Mouse (Mus musculus) heart, embryonic 14.5 days (tissue): Measurements from ENCODE around the gene Dkk3. TPM values are rescaled to one million over a fixed set of nuclear protein-coding genes. Genes with fewer than 3 reads are reported as not detected.

Source experiments
- ATAC-seq: fragments of 200-750 bp; cut with Nextera tagmentation; 2 replicates; pipeline ENCODE4 v1.8.0; 2017; ENCODE audit warnings: low read depth, moderate TSS enrichment; ENCODE audit not compliant: insufficient number of reproducible peaks, insufficient read depth, low FRiP score
- H3K27ac ChIP-seq, 2 experiments: fragments of 200-500 bp in 1 of 2; fragments of 300-500 bp in 1 of 2; sonication (generic) in 1 of 2; replicated peaks in 1 of 2; 2 replicates each; pipeline ENCODE4 v1.5.1; 2012 to 2014; ENCODE audit warnings: low read depth in 2 of 2, low read length in 2 of 2, control low read depth in 1 of 2, mild to moderate bottlenecking in 1 of 2, mixed read lengths in 1 of 2; ENCODE audit not compliant: control insufficient read depth in 1 of 2, insufficient read depth in 1 of 2
- H3K27me3 ChIP-seq: fragments of 300-500 bp; sonication (generic); 2 replicates; pipeline ENCODE4 v1.6.1; 2014; ENCODE audit warnings: mild to moderate bottlenecking, low read length, control low read depth; ENCODE audit not compliant: control insufficient read depth, insufficient read depth
- H3K36me3 ChIP-seq: fragments of 300-500 bp; sonication (generic); 2 replicates; pipeline ENCODE4 v1.6.1; 2014; ENCODE audit warnings: mild to moderate bottlenecking, control low read depth, low read length, mixed read lengths; ENCODE audit not compliant: control insufficient read depth, insufficient read depth
- H3K4me1 ChIP-seq, 2 experiments: fragments of 200-500 bp in 1 of 2; fragments of 300-500 bp in 1 of 2; sonication (generic) in 1 of 2; 2 replicates each; pipeline ENCODE4 v1.6.1; 2012 to 2014; ENCODE audit warnings: low read length in 2 of 2, control low read depth in 1 of 2, mixed read lengths in 1 of 2; ENCODE audit not compliant: control insufficient read depth in 2 of 2, insufficient read depth in 2 of 2
- H3K4me2 ChIP-seq: fragments of 300-500 bp; sonication (generic); 2 replicates; pipeline ENCODE4 v1.6.1; 2014; ENCODE audit warnings: mild to moderate bottlenecking, low read length
- H3K4me3 ChIP-seq, 2 experiments: fragments of 200-500 bp in 1 of 2; fragments of 300-500 bp in 1 of 2; sonication (generic) in 1 of 2; 2 replicates each; pipeline ENCODE4 v1.5.1; 2012 to 2014; ENCODE audit warnings: low read length in 2 of 2, mild to moderate bottlenecking in 2 of 2, control low read depth in 1 of 2, low read depth in 1 of 2, moderate library complexity in 1 of 2; ENCODE audit not compliant: control insufficient read depth in 1 of 2, insufficient read depth in 1 of 2
- H3K9ac ChIP-seq: fragments of 300-500 bp; sonication (generic); 2 replicates; pipeline ENCODE4 v1.6.1; 2014; ENCODE audit warnings: mild to moderate bottlenecking, low read length
- H3K9me3 ChIP-seq: fragments of 300-500 bp; sonication (generic); 2 replicates; pipeline ENCODE4 v1.6.1; 2016; ENCODE audit warnings: low read length, control low read depth; ENCODE audit not compliant: control insufficient read depth
- WGBS: fragments of 180-500 bp; shearing (Covaris S2); extraction: QIAGEN DNeasy Blood & Tissue Kit; methylation state at CpG from one replicate; pipeline ENCODE4 v1.1.7; 2014; 5-methylcytosine and 5-hydroxymethylcytosine counted together
- polyA plus RNA-seq: library from polyadenylated mRNA; unstranded; fragments of >200 nt; fragmentation: Nextera tagmentation; extraction: Ambion mirVana; gene quantifications from 2 replicates; pipeline ENCODE4 v1.2.1, GENCODE M21; 2014

The Dkk3 gene
- polyA plus RNA-seq, 1 experiment from 2014 or later, result 86.3 TPM

- Histone ChIP-seq H3K4me1 (peaks cover 21 to 28% of the 10 kb centered on the region in 2 experiments), H3K4me2 (no peak overlapping the region), H3K27ac (no peak overlapping the region), H3K36me3 (no peaks in the 10 kb centered on the region), H3K4me3 (no peak overlapping the region), H3K9ac (no peak overlapping the region), H3K9me3 (no peaks in the 10 kb centered on the region), H3K27me3 (no peaks in the 10 kb centered on the region)
- WGBS, result 47% methylated on average over 4 of the region's 4 CpGs
- no peak for ATAC-seq
Measured at GRCm38 (mm10) chr7:112200761-112201160, 41.9 kb upstream of the Dkk3 start.

- H3K27ac ChIP-seq, result no peak overlapping the region
- no peak for ATAC-seq
- H3K4me3 ChIP-seq, result no peak overlapping the region
- WGBS, result 71% methylated on average over 3 of the region's 3 CpGs
- no peak overlapping the region for H3K4me2 ChIP-seq
- no peaks in the 10 kb centered on the region for H3K9me3 ChIP-seq
- H3K27me3 ChIP-seq, result no peaks in the 10 kb centered on the region
- no peak overlapping the region for H3K9ac ChIP-seq
- H3K36me3 ChIP-seq, result no peaks in the 10 kb centered on the region
- peaks cover 14 to 15% of the 10 kb centered on the region in 2 experiments for H3K4me1 ChIP-seq
Measured at GRCm38 (mm10) chr7:112199343-112199742, 40.5 kb upstream of the Dkk3 start.

GRCm38 (mm10) chr7:112197461-112197860 is 38.6 kb upstream of the Dkk3 start:
- Histone ChIP-seq H3K4me1 (peaks cover 3 to 5% of the 10 kb centered on the region in 2 experiments; a peak in 3 of 4 replicates), H3K9me3 (no peaks in the 10 kb centered on the region), H3K27me3 (no peaks in the 10 kb centered on the region), H3K9ac (no peak overlapping the region), H3K4me2 (no peak overlapping the region), H3K27ac (no peak overlapping the region), H3K4me3 (no peak overlapping the region), H3K36me3 (no peaks in the 10 kb centered on the region)
- no peak for ATAC-seq
- 74% methylated on average over 8 of the region's 8 CpGs for WGBS

DNA sequence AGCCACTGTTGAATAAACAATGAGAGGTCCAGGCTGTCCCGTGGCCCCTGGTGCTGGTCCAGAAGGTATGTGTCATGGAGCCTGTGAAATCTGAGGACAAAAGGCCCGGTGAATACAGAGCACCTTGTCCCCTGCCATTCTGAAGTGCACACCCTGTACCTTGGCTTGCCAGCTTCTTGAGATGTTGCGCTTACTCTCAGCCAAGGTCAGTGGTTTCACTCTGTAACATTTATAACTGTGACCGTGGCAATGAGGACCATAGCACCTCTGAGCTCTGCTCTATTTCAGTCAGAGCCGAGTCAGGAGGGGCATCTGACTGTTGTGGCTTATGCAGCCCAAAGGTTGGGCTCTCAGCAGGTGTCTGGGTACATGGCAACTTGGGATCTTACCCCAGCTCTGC is 35.4 kb upstream of the Dkk3 start:
- Histone ChIP-seq H3K27ac (no peak overlapping the region), H3K27me3 (no peaks in the 10 kb centered on the region), H3K4me2 (no peak overlapping the region), H3K4me3 (no peak overlapping the region), H3K9me3 (no peaks in the 10 kb centered on the region), H3K36me3 (no peaks in the 10 kb centered on the region), H3K4me1 (peaks cover 7 to 8% of the 10 kb centered on the region in 2 experiments; a peak in 1 of 4 replicates), H3K9ac (no peak overlapping the region)
- 71% methylated on average over 5 of the region's 5 CpGs for WGBS
- no peak for ATAC-seq

GRCm38 (mm10) chr7:112192778-112193177 is 33.9 kb upstream of the Dkk3 start:
- H3K36me3 ChIP-seq, result no peaks in the 10 kb centered on the region
- peaks cover 13 to 14% of the 10 kb centered on the region in 2 experiments for H3K4me1 ChIP-seq
- H3K27me3 ChIP-seq, result no peaks in the 10 kb centered on the region
- no peak for ATAC-seq
- H3K4me3 ChIP-seq, result no peak overlapping the region
- no peak overlapping the region for H3K4me2 ChIP-seq
- 85% methylated on average over 5 of the region's 5 CpGs for WGBS
- H3K27ac ChIP-seq, result no peak overlapping the region
- H3K9me3 ChIP-seq, result no peaks in the 10 kb centered on the region
- H3K9ac ChIP-seq, result no peak overlapping the region

DNA sequence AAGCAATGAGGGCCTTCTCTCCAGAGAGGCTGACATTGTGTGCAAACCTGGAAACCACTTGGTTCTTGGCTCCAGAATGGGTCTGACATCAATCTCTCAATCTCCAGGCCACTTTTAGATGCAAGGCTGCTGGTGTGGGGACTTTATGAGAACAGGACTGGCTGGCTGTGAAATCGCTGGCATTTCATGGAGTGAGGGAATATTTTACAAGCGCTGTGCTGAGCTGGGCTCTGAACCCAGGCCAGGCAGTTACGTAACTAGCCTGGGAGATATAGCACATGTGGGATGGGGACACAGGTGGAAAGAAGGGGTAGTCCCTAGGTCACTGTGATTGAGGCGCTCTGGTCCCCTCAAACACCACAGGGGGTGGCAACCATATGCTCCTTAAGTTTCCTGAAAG is 33.4 kb upstream of the Dkk3 start:
- peaks cover 16 to 18% of the 10 kb centered on the region in 2 experiments for H3K4me1 ChIP-seq
- 70% methylated on average over 4 of the region's 4 CpGs for WGBS
- no peaks in the 10 kb centered on the region for H3K9me3 ChIP-seq
- H3K27me3 ChIP-seq, result no peaks in the 10 kb centered on the region
- H3K9ac ChIP-seq, result no peak overlapping the region
- no peaks in the 10 kb centered on the region for H3K36me3 ChIP-seq
- no peak overlapping the region for H3K4me2 ChIP-seq
- H3K27ac ChIP-seq, result peak overlapping the region in 1 of 2 experiments; percentile 14; a peak in 1 of 4 replicates
- no peak for ATAC-seq
- no peak overlapping the region for H3K4me3 ChIP-seq

DNA sequence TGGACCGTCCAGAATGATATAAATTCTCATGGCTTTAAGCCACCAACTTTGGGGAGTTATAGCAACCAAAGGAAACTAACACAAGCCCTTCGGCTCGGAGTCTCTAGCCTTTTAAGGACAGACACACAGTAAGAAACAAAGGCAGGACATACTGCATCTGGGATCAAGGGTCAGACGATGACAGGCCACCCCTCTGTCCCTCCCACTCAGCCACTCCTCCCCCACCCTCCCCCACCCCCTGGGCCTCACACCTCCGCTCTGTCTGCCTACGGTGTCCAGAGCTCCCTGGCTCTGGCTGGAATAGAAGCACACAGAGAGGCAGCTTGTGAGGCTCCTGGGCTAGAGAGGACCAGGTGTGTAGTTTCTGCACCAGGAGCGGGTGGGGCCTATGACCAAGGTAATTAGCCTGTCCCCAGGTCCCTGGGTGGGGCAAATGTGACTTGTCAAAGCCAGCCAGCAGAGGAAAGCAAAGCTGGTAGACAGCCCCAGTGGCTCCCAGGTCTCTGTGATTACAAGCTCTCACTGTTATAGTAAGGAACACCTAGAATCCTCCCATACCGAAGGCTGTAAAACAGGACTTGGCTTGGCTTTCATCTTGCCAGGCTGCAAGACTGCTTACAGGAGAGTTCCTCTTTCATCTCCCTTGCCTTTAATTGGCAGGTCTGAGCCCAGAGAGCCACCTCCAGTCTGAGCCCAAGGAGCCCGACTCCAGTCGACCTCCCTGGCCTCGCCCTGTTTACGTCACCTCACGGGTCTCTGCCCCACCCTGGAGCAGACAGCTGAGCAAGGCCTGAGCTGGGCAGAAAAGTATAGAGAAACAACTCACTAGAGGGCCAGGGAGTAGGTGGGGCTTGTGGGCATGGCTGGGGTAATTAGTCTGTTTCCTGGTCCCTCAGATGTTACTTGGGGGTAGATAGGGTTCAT is 28.9 kb upstream of the Dkk3 start:
- 0 out of 4 replicates have a peak overlapping the region, but pooled peaks of 1 of the 2 experiments have one; percentile 4 for H3K27ac ChIP-seq
- H3K36me3 ChIP-seq, result no peaks in the 10 kb centered on the region
- H3K27me3 ChIP-seq, result no peaks in the 10 kb centered on the region
- peaks cover 22 to 31% of the 10 kb centered on the region in 2 experiments for H3K4me1 ChIP-seq
- 0 out of 2 replicates have a peak, but pooled peaks cover 4% of the 10 kb centered on the region for H3K9me3 ChIP-seq
- no peak for ATAC-seq
- WGBS, result 50% methylated on average over 13 of the region's 13 CpGs
- H3K9ac ChIP-seq, result no peak overlapping the region
- H3K4me3 ChIP-seq, result no peak overlapping the region
- no peak overlapping the region for H3K4me2 ChIP-seq
